Mouse (Mus musculus) midbrain, embryonic 16.5 days (tissue): ENCODE results near the gene Hhat. TPM values are rescaled to one million over a fixed set of nuclear protein-coding genes. Genes with fewer than 3 reads are reported as not detected.

Experiments used
- ATAC-seq: fragments of 200-750 bp; cut with Nextera tagmentation; 2 replicates; pipeline ENCODE4 v1.8.0; 2017; ENCODE audit warnings: moderate TSS enrichment
- H3K27ac ChIP-seq: fragments of 300-500 bp; sonication (generic); 2 replicates; pipeline ENCODE4 v1.5.1; 2014; ENCODE audit warnings: mild to moderate bottlenecking, low read length, mixed read lengths
- H3K27me3 ChIP-seq: fragments of 300-500 bp; sonication (generic); 2 replicates; pipeline ENCODE4 v1.6.1; 2014; ENCODE audit warnings: low read depth, low read length, mixed read lengths; ENCODE audit not compliant: control insufficient read depth, insufficient read depth
- H3K36me3 ChIP-seq: fragments of 300-500 bp; sonication (generic); 2 replicates; pipeline ENCODE4 v1.6.1; 2014; ENCODE audit warnings: mild to moderate bottlenecking, low read length, moderate library complexity, mixed read lengths; ENCODE audit not compliant: control insufficient read depth, insufficient read depth
- H3K4me1 ChIP-seq: fragments of 300-500 bp; sonication (generic); 2 replicates; pipeline ENCODE4 v1.6.1; 2014; ENCODE audit warnings: mild to moderate bottlenecking, low read length, mixed read lengths; ENCODE audit not compliant: control insufficient read depth, insufficient read depth
- H3K4me2 ChIP-seq: fragments of 300-500 bp; sonication (generic); 2 replicates; pipeline ENCODE4 v1.6.1; 2014; ENCODE audit warnings: mild to moderate bottlenecking, low read length, mixed read lengths
- H3K4me3 ChIP-seq: fragments of 300-500 bp; sonication (generic); 2 replicates; pipeline ENCODE4 v1.5.1; 2014; ENCODE audit warnings: low read depth, mild to moderate bottlenecking, low read length, moderate library complexity, mixed read lengths
- H3K9ac ChIP-seq: fragments of 300-500 bp; sonication (generic); 2 replicates; pipeline ENCODE4 v1.6.1; 2014; ENCODE audit warnings: low read depth, low read length, mixed read lengths
- H3K9me3 ChIP-seq: fragments of 300-500 bp; sonication (generic); replicated peaks from 2 replicates; pipeline ENCODE4 v1.6.1; 2014; ENCODE audit warnings: mild to moderate bottlenecking, low read length, mixed read lengths; ENCODE audit not compliant: control insufficient read depth, poor library complexity, severe bottlenecking
- WGBS: fragments of 180-500 bp; shearing (Covaris S2); extraction: QIAGEN DNeasy Blood & Tissue Kit; methylation state at CpG from one replicate; pipeline ENCODE4 v1.1.7; 2014; 5-methylcytosine and 5-hydroxymethylcytosine counted together
- polyA plus RNA-seq: library from polyadenylated mRNA; unstranded; fragments of >200 nt; fragmentation: Nextera tagmentation; extraction: Ambion mirVana; gene quantifications from 2 replicates; pipeline ENCODE4 v1.2.1, GENCODE M21; 2015

The Hhat gene
- polyA plus RNA-seq, 1 experiment from 2014 or later: 3.4 TPM

DNA sequence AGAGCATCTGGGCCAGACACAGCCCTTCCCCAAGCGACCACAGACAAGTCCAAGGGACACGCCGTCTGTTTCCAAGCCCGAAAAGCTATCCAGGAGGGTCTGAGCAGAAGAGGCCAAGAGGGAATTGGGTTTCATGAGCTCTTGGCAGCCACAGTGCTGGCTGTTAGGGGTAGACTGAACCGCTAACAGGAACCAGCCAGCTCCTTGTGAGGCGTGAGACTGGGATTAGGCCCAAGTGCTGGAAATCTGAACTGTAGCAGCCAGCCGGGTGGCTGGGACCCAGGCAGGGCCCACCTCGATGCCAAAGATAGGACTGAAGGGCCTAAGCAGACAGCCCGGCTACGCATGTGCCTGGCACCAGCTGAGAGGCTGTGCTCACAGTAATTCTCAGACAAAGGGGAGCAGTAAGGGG is 18.1 kb upstream of the Hhat start:
- ATAC-seq: peak; percentile 44
- Histone ChIP-seq H3K9ac (no peak overlapping the region), H3K4me2 (no peak overlapping the region), H3K27me3 (no peaks in the 10 kb centered on the region), H3K27ac (no peak overlapping the region), H3K9me3 (no peaks in the 10 kb centered on the region), H3K4me3 (no peak overlapping the region), H3K4me1 (peaks cover 25% of the 10 kb centered on the region), H3K36me3 (no peaks in the 10 kb centered on the region)
- 77% methylated on average over 10 of the region's 10 CpGs for WGBS

DNA sequence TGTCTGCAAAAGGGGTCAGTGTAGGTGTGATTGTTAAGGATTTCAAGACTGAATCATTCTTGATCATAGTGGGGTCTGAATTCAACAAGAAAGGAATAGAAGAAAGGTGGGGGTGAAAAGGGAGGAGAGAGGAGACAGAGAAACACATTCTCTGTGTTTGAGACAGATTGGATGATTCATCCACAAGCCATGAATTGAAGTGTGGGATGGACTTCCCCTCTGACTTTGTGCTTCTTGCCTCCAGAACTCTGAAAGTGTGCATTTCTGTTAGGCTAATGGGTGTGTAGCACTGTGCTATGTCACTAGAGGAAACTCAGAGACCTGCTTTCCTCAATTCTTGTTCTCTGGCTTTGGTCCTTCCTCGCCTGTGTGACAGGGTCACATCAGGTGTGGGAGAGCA is 15.2 kb upstream of the Hhat start:
- ATAC-seq: no peak
- WGBS: 86% methylated on average over 1 of the region's 1 CpGs

DNA sequence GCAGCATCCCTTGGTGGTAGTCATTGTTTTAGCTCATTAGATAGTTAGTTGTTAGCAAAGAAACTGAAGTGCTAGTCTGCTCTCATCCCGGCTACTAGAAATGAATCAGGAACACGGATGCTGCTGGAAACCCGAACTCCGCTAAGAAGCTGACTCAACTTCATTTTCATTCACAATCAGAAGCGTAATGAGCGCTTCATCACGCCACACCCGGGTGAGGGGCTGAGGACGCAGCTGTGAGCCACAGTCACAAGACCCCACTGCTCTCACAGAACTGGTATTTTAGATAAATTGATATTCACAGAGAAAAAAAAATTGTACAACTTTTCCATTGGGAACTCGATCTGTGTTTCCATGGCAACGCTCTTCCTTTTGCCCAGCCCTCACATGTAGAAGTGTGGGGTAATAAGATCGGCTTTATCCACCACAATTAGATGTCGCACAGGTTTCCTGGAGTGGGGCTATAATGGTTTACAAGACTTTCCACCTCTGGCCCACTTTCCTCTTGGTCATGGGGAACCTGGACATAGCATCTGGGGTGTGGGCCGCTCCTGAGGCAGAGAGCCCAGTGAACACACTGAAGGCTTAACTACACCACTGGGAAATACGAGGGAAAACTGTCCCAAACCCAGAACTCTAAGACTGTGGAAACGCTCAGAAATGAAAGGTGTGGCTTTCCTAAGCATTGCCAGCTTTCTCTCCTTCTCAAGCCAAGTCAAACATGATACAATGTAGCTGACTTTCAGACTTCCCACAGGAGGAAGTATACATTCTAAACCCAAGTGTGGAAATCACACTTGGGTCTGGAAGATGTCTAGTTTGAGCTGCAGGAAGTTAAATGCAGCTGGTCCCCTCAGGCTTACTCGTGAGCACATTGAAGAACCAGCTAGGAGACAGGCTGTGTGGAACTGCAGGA is 14.3 kb upstream of the Hhat start:
- 0 out of 2 replicates have a peak overlapping the region, but pooled peaks have one; percentile 16 for H3K4me3 ChIP-seq
- 37% methylated on average over 17 of the region's 17 CpGs for WGBS
- peak; percentile 47; the same call in 1 of the 2 replicates for ATAC-seq

More for the DNA sequence above, 15.2 kb upstream of the Hhat start:
- Histone ChIP-seq H3K9ac (no peak overlapping the region), H3K36me3 (no peaks in the 10 kb centered on the region), H3K4me3 (no peak overlapping the region), H3K27ac (no peak overlapping the region), H3K9me3 (no peaks in the 10 kb centered on the region), H3K4me2 (no peak overlapping the region), H3K4me1 (peaks cover 15% of the 10 kb centered on the region), H3K27me3 (no peaks in the 10 kb centered on the region)

DNA sequence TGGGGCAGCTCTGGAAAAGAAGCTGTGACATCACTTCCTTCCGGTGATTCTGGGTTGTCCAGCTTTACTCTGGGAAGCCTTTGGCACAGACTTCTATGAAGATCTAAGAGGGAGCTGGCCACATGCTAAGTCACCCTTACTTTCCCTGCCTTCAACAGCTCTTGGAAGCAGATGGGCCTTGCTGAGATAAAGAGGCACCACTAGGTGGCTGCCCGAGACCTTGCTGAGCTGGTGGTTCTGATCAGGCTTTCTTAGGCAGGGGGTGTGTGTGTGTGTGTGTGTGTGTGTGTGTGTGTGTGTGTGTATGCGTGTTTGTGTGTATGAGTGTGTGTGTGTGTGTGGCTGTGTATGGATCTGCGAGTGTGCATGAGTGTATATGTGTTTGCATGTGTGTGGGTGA is 13.4 kb upstream of the Hhat start:
- WGBS: 20% methylated on average over 4 of the region's 4 CpGs
- peak; percentile 81 for ATAC-seq
- Histone ChIP-seq H3K36me3 (no peaks in the 10 kb centered on the region), H3K4me2 (no peak overlapping the region), H3K27ac (no peak overlapping the region), H3K9me3 (no peaks in the 10 kb centered on the region), H3K9ac (no peak overlapping the region), H3K27me3 (no peaks in the 10 kb centered on the region), H3K4me1 (peaks cover 14% of the 10 kb centered on the region), H3K4me3 (no peak overlapping the region)

More for the DNA sequence above, 14.3 kb upstream of the Hhat start:
- no peak overlapping the region for H3K9ac ChIP-seq
- peak overlapping the region; percentile 48 for H3K4me2 ChIP-seq
- peaks cover 14% of the 10 kb centered on the region for H3K4me1 ChIP-seq
- H3K9me3 ChIP-seq: no peaks in the 10 kb centered on the region
- H3K27me3 ChIP-seq: no peaks in the 10 kb centered on the region
- peak overlapping the region; percentile 51; the same call in 1 of the 2 replicates for H3K27ac ChIP-seq
- no peaks in the 10 kb centered on the region for H3K36me3 ChIP-seq

DNA sequence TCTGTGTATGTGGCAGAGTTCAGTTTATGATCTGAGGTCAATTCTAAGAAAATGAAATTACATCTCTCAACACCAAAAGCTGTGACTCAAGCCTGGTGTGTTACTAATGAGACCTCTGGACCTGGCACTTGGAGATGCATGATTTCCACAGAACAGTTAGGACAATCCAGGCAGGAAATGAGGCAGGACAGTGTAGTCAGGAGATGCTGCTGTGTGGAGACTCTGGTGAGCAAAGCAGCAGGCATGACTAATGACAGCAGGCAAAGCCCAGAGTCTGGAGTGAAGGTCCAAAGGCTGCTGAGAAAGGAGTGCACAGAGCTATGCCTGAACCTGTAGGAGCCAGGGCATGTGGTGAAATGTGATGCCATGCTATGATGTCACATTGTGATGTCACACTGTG is 10.2 kb upstream of the Hhat start:
- no peak overlapping the region for H3K4me3 ChIP-seq

GRCm38 (mm10) chr1:192778869-192779514 is 8.0 kb upstream of the Hhat start:
- WGBS: 54% methylated on average over 6 of the region's 6 CpGs
- no peak overlapping the region for H3K4me3 ChIP-seq
- ATAC-seq: no peak

More for the DNA sequence above, 10.2 kb upstream of the Hhat start:
- Histone ChIP-seq H3K27ac (no peak overlapping the region), H3K4me1 (peaks cover 14% of the 10 kb centered on the region), H3K9me3 (no peaks in the 10 kb centered on the region), H3K36me3 (no peaks in the 10 kb centered on the region), H3K4me2 (no peak overlapping the region), H3K9ac (no peak overlapping the region), H3K27me3 (no peaks in the 10 kb centered on the region)
- no peak for ATAC-seq

DNA sequence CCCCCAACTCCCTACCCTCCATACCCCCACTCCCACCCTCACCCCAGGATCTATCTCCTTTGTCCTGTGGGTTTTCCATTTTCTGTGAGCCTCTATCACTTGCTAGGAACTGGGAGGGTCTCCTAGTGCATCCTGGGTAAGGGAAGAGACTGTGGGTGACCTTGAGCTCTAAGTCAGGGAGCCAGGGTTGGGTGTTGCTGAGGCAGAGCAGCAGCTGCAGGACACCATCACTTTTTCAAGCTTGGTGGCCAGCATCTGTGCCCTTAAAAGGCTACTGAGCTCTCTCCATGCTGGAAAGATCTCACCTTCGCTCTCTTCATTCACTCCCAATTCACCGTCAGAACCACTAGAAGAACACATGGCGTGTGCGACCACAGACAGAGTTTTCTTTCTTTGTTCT is 7.2 kb upstream of the Hhat start:
- Histone ChIP-seq H3K27me3 (no peaks in the 10 kb centered on the region), H3K9me3 (no peaks in the 10 kb centered on the region), H3K36me3 (no peaks in the 10 kb centered on the region), H3K4me2 (no peak overlapping the region), H3K27ac (no peak overlapping the region), H3K4me1 (no peaks in the 10 kb centered on the region), H3K4me3 (no peak overlapping the region), H3K9ac (no peak overlapping the region)
- whole genome bisulfite sequencing: 94% methylated on average over 4 of the region's 4 CpGs
- ATAC-seq: no peak

More at GRCm38 (mm10) chr1:192778869-192779514, 8.0 kb upstream of the Hhat start:
- H3K36me3 ChIP-seq: no peaks in the 10 kb centered on the region
- H3K4me1 ChIP-seq: no peaks in the 10 kb centered on the region
- no peak overlapping the region for H3K4me2 ChIP-seq
- no peak overlapping the region for H3K27ac ChIP-seq
- H3K27me3 ChIP-seq: no peaks in the 10 kb centered on the region
- H3K9me3 ChIP-seq: no peaks in the 10 kb centered on the region
- no peak overlapping the region for H3K9ac ChIP-seq

DNA sequence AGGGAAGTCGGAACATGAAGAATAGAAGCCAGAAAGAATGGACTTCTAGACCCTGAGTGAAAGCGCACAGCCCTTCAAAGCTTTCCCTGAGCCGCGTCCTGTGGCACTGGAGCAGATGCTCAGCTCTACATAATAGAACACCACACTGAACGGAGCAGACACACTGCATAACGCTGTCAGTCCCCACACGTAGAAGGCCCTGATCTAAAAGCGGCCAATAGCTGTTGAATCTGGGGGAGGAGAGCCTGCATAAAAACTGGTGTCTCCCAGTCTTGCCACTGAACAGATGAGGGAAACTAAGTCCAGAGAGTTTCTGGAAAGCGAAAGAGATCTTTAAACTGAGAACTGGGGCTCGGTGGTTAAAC is 911 bp downstream of the Hhat start:
- H3K4me2 ChIP-seq: peak overlapping the region; percentile 95
- no peaks in the 10 kb centered on the region for H3K36me3 ChIP-seq
- no peaks in the 10 kb centered on the region for H3K27me3 ChIP-seq
- peak overlapping the region; percentile 98 for H3K9ac ChIP-seq
- peak overlapping the region; percentile 77 for H3K4me3 ChIP-seq
- 5% methylated on average over 10 of the region's 10 CpGs for WGBS
- peaks cover 6% of the 10 kb centered on the region; the same call in 1 of the 2 replicates for H3K4me1 ChIP-seq
- ATAC-seq: peak; percentile 89
- no peaks in the 10 kb centered on the region for H3K9me3 ChIP-seq
- H3K27ac ChIP-seq: peak overlapping the region; percentile 95

GRCm38 (mm10) chr1:192765531-192765930 is 5.5 kb downstream of the Hhat start:
- no peak for ATAC-seq
- Histone ChIP-seq H3K4me2 (no peak overlapping the region), H3K36me3 (no peaks in the 10 kb centered on the region), H3K27ac (no peak overlapping the region), H3K27me3 (no peaks in the 10 kb centered on the region), H3K4me3 (no peak overlapping the region), H3K9ac (no peak overlapping the region), H3K9me3 (no peaks in the 10 kb centered on the region), H3K4me1 (peaks cover 6% of the 10 kb centered on the region; the same call in 1 of the 2 replicates)
- WGBS: 44% methylated on average over 4 of the region's 4 CpGs
